Mouse (Mus musculus): ENCODE results near the gene Baz1a. TPM values are rescaled to one million over a fixed set of nuclear protein-coding genes. Genes with fewer than 3 reads are reported as not detected.

Baz1a gene
- 21.6 and 23.7 TPM in 2 replicates for polyA plus RNA-seq (2015; fragmentation: Nextera tagmentation; extraction: Ambion mirVana)

GRCm38 (mm10) chr12:55013626-55014398 lies at the start of gene Baz1a:
TSS of gene Baz1a (minus strand) at chr12:55014348.
- WGBS: 78% methylated on average over 6 of the region's 6 CpGs
- Histone ChIP-seq H3K36me3 (no peaks in the 10 kb centered on the region), H3K9ac (no peak within 1 kb of the TSS), H3K27me3 (no peaks in the 10 kb centered on the region), H3K4me2 (replicated peaks) (no peak within 1 kb of the TSS), H3K27ac (no peak within 1 kb of the TSS), H3K4me3 (no peak within 1 kb of the TSS), H3K4me1 (peaks cover 14% of the 10 kb centered on the region), H3K9me3 (no peaks in the 10 kb centered on the region)
- ATAC-seq (ENCODE audit: low FRiP score, low read depth): no peak

- Histone ChIP-seq H3K36me3 (peaks cover 16% of the 10 kb centered on the region), H3K27me3 (no peaks in the 10 kb centered on the region), H3K4me1 (no peaks in the 10 kb centered on the region), H3K9me3 (no peaks in the 10 kb centered on the region), H3K4me2 (replicated peaks) (no peak overlapping the region), H3K27ac (no peak overlapping the region), H3K9ac (no peak overlapping the region), H3K4me3 (no peak overlapping the region)
- WGBS: 84% methylated on average over 1 of the region's 1 CpGs
- ATAC-seq (ENCODE audit: low FRiP score, low read depth): no peak
Measured at GRCm38 (mm10) chr12:55062141-55062540, 48.0 kb upstream of the Baz1a start.

- 66% methylated on average over 10 of the region's 10 CpGs for WGBS
- Histone ChIP-seq H3K9ac (no peak overlapping the region), H3K36me3 (peaks cover 22% of the 10 kb centered on the region), H3K4me1 (no peaks in the 10 kb centered on the region), H3K4me3 (no peak overlapping the region), H3K4me2 (replicated peaks) (no peak overlapping the region), H3K9me3 (no peaks in the 10 kb centered on the region), H3K27ac (no peak overlapping the region), H3K27me3 (no peaks in the 10 kb centered on the region)
- ATAC-seq (ENCODE audit: low FRiP score, low read depth): no peak
Measured at GRCm38 (mm10) chr12:55061006-55061405, 46.9 kb upstream of the Baz1a start.

- H3K27me3 ChIP-seq: no peaks in the 10 kb centered on the region
- H3K9ac ChIP-seq: no peak overlapping the region
- no peak overlapping the region for H3K27ac ChIP-seq
- 86% methylated on average over 6 of the region's 6 CpGs for WGBS
- H3K36me3 ChIP-seq: peaks cover 22% of the 10 kb centered on the region
- no peaks in the 10 kb centered on the region for H3K4me1 ChIP-seq
- no peak overlapping the region for H3K4me2 ChIP-seq (replicated peaks)
- no peak overlapping the region for H3K4me3 ChIP-seq
- ATAC-seq (ENCODE audit: low FRiP score, low read depth): no peak
- H3K9me3 ChIP-seq: no peaks in the 10 kb centered on the region
Measured at GRCm38 (mm10) chr12:55060212-55060898, 46.2 kb upstream of the Baz1a start.

GRCm38 (mm10) chr12:55059812-55060211 lies 45.7 kb upstream of the Baz1a start:
- H3K36me3 ChIP-seq: peaks cover 21% of the 10 kb centered on the region
- ATAC-seq (ENCODE audit: low FRiP score, low read depth): no peak
- no peak overlapping the region for H3K4me3 ChIP-seq
- H3K9ac ChIP-seq: no peak overlapping the region
- no peaks in the 10 kb centered on the region for H3K9me3 ChIP-seq
- no peaks in the 10 kb centered on the region for H3K27me3 ChIP-seq
- H3K4me2 ChIP-seq (replicated peaks): no peak overlapping the region
- WGBS: 81% methylated on average over 3 of the region's 3 CpGs
- H3K27ac ChIP-seq: no peak overlapping the region
- no peaks in the 10 kb centered on the region for H3K4me1 ChIP-seq

- no peak overlapping the region; the same call in 1 of the 2 replicates for H3K27ac ChIP-seq
- no peak overlapping the region for H3K4me3 ChIP-seq
- WGBS: 67% methylated on average over 6 of the region's 6 CpGs
- H3K27me3 ChIP-seq: no peaks in the 10 kb centered on the region
- no peaks in the 10 kb centered on the region for H3K4me1 ChIP-seq
- no peak overlapping the region for H3K4me2 ChIP-seq (replicated peaks)
- no peaks in the 10 kb centered on the region for H3K9me3 ChIP-seq
- peaks cover 18% of the 10 kb centered on the region for H3K36me3 ChIP-seq
- no peak for ATAC-seq (ENCODE audit: low FRiP score, low read depth)
- no peak overlapping the region for H3K9ac ChIP-seq
Measured at GRCm38 (mm10) chr12:55058865-55059615, 44.9 kb upstream of the Baz1a start.

GRCm38 (mm10) chr12:55056703-55057102 lies 42.6 kb upstream of the Baz1a start:
- Histone ChIP-seq H3K27ac (no peak overlapping the region), H3K9ac (no peak overlapping the region), H3K27me3 (no peaks in the 10 kb centered on the region), H3K4me1 (no peaks in the 10 kb centered on the region), H3K36me3 (peaks cover 25% of the 10 kb centered on the region), H3K4me2 (replicated peaks) (no peak overlapping the region), H3K4me3 (no peak overlapping the region), H3K9me3 (no peaks in the 10 kb centered on the region)
- 69% methylated on average over 2 of the region's 2 CpGs for WGBS
- ATAC-seq (ENCODE audit: low FRiP score, low read depth): no peak

GRCm38 (mm10) chr12:55054551-55055241 lies 40.5 kb upstream of the Baz1a start:
- no peak overlapping the region for H3K4me3 ChIP-seq
- H3K9me3 ChIP-seq: no peaks in the 10 kb centered on the region
- no peaks in the 10 kb centered on the region for H3K27me3 ChIP-seq
- ATAC-seq (ENCODE audit: low FRiP score, low read depth): no peak
- no peak overlapping the region for H3K4me2 ChIP-seq (replicated peaks)
- no peak overlapping the region for H3K9ac ChIP-seq
- 66% methylated on average over 2 of the region's 2 CpGs for WGBS
- no peak overlapping the region for H3K27ac ChIP-seq
- H3K36me3 ChIP-seq: peaks cover 21% of the 10 kb centered on the region
- H3K4me1 ChIP-seq: no peaks in the 10 kb centered on the region

- 90% methylated on average over 7 of the region's 7 CpGs for WGBS
Measured at GRCm38 (mm10) chr12:55053267-55053666, 39.1 kb upstream of the Baz1a start.

GRCm38 (mm10) chr12:55051210-55052173 lies 37.3 kb upstream of the Baz1a start:
- Histone ChIP-seq H3K9me3 (peaks cover under 1% of the 10 kb centered on the region; the same call in 1 of the 2 replicates), H3K4me3 (no peak overlapping the region), H3K4me2 (replicated peaks) (no peak overlapping the region), H3K27me3 (no peaks in the 10 kb centered on the region), H3K36me3 (peaks cover 25% of the 10 kb centered on the region), H3K9ac (no peak overlapping the region), H3K4me1 (no peaks in the 10 kb centered on the region), H3K27ac (no peak overlapping the region)
- 85% methylated on average over 8 of the region's 8 CpGs for WGBS
- no peak for ATAC-seq (ENCODE audit: low FRiP score, low read depth)

More at GRCm38 (mm10) chr12:55053267-55053666, 39.1 kb upstream of the Baz1a start:
- H3K4me1 ChIP-seq: no peaks in the 10 kb centered on the region
- H3K36me3 ChIP-seq: peaks cover 20% of the 10 kb centered on the region
- no peaks in the 10 kb centered on the region for H3K9me3 ChIP-seq
- H3K4me2 ChIP-seq (replicated peaks): no peak overlapping the region
- no peak overlapping the region for H3K9ac ChIP-seq
- no peak overlapping the region for H3K4me3 ChIP-seq
- H3K27ac ChIP-seq: no peak overlapping the region
- no peaks in the 10 kb centered on the region for H3K27me3 ChIP-seq
- no peak for ATAC-seq (ENCODE audit: low FRiP score, low read depth)
